Mouse (Mus musculus): ENCODE results near the gene Lrrc4c. TPM values are rescaled to one million over a fixed set of nuclear protein-coding genes. Genes with fewer than 3 reads are reported as not detected.

Gene Lrrc4c
- polyA plus RNA-seq, 1 experiment from 2014 or later = 0.58 TPM

GRCm38 (mm10) chr2:97165745-97166144 lies 847.8 kb downstream of the Lrrc4c start:
- H3K36me3 ChIP-seq (ENCODE audit: control insufficient read depth, insufficient read depth, low read length) = no peaks in the 10 kb centered on the region
- H3K4me2 ChIP-seq (replicated peaks; ENCODE audit: low read depth, low read length) = no peak overlapping the region
- no peak overlapping the region for H3K4me3 ChIP-seq (ENCODE audit: low read length)
- H3K4me1 ChIP-seq (ENCODE audit: control insufficient read depth, insufficient read depth, low read length) = no peaks in the 10 kb centered on the region
- no peaks in the 10 kb centered on the region for H3K9me3 ChIP-seq (ENCODE audit: control insufficient read depth, low read length)
- H3K27me3 ChIP-seq (ENCODE audit: control insufficient read depth, insufficient read depth, low read length) = no peaks in the 10 kb centered on the region
- no peak overlapping the region for H3K9ac ChIP-seq (ENCODE audit: low read depth, low read length)
- no peak overlapping the region for H3K27ac ChIP-seq (ENCODE audit: low read depth, low read length)
- 60% methylated on average over 2 of the region's 2 CpGs for WGBS
- ATAC-seq (ENCODE audit: low FRiP score, low TSS enrichment) = no peak

- H3K9ac ChIP-seq (ENCODE audit: low read depth, low read length) = no peak overlapping the region
- no peak overlapping the region for H3K4me2 ChIP-seq (replicated peaks; ENCODE audit: low read depth, low read length)
- H3K4me3 ChIP-seq (ENCODE audit: low read length) = no peak overlapping the region
- no peaks in the 10 kb centered on the region for H3K27me3 ChIP-seq (ENCODE audit: control insufficient read depth, insufficient read depth, low read length)
- peaks cover 3% of the 10 kb centered on the region; the same call in 1 of the 2 replicates for H3K4me1 ChIP-seq (ENCODE audit: control insufficient read depth, insufficient read depth, low read length)
- no peaks in the 10 kb centered on the region for H3K36me3 ChIP-seq (ENCODE audit: control insufficient read depth, insufficient read depth, low read length)
- WGBS = 67% methylated on average over 4 of the region's 4 CpGs
- no peak overlapping the region for H3K27ac ChIP-seq (ENCODE audit: low read depth, low read length)
- no peak for ATAC-seq (ENCODE audit: low FRiP score, low TSS enrichment)
- H3K9me3 ChIP-seq (ENCODE audit: control insufficient read depth, low read length) = no peaks in the 10 kb centered on the region
Measured at GRCm38 (mm10) chr2:97178399-97178798, 860.4 kb downstream of the Lrrc4c start.

GRCm38 (mm10) chr2:97196968-97197606 lies 879.1 kb downstream of the Lrrc4c start:
- Histone ChIP-seq H3K27ac (ENCODE audit: low read depth, low read length) (no peak overlapping the region), H3K9ac (ENCODE audit: low read depth, low read length) (no peak overlapping the region), H3K27me3 (ENCODE audit: control insufficient read depth, insufficient read depth, low read length) (no peaks in the 10 kb centered on the region), H3K9me3 (ENCODE audit: control insufficient read depth, low read length) (no peaks in the 10 kb centered on the region), H3K4me3 (ENCODE audit: low read length) (no peak overlapping the region), H3K36me3 (ENCODE audit: control insufficient read depth, insufficient read depth, low read length) (no peaks in the 10 kb centered on the region), H3K4me2 (replicated peaks; ENCODE audit: low read depth, low read length) (no peak overlapping the region), H3K4me1 (ENCODE audit: control insufficient read depth, insufficient read depth, low read length) (no peaks in the 10 kb centered on the region)
- 90% methylated on average over 4 of the region's 4 CpGs for WGBS
- ATAC-seq (ENCODE audit: low FRiP score, low TSS enrichment) = no peak

GRCm38 (mm10) chr2:97232966-97233365 lies 915.0 kb downstream of the Lrrc4c start:
- Histone ChIP-seq H3K4me3 (ENCODE audit: low read length) (no peak overlapping the region), H3K9ac (ENCODE audit: low read depth, low read length) (no peak overlapping the region), H3K27ac (ENCODE audit: low read depth, low read length) (no peak overlapping the region), H3K4me2 (replicated peaks; ENCODE audit: low read depth, low read length) (no peak overlapping the region), H3K4me1 (ENCODE audit: control insufficient read depth, insufficient read depth, low read length) (no peaks in the 10 kb centered on the region), H3K27me3 (ENCODE audit: control insufficient read depth, insufficient read depth, low read length) (no peaks in the 10 kb centered on the region), H3K36me3 (ENCODE audit: control insufficient read depth, insufficient read depth, low read length) (no peaks in the 10 kb centered on the region), H3K9me3 (ENCODE audit: control insufficient read depth, low read length) (no peaks in the 10 kb centered on the region)
- no peak for ATAC-seq (ENCODE audit: low FRiP score, low TSS enrichment)
- 83% methylated on average over 3 of the region's 3 CpGs for WGBS

- H3K4me2 ChIP-seq (replicated peaks; ENCODE audit: low read depth, low read length) = no peak overlapping the region
- no peak overlapping the region for H3K4me3 ChIP-seq (ENCODE audit: low read length)
- ATAC-seq (ENCODE audit: low FRiP score, low TSS enrichment) = no peak
- H3K36me3 ChIP-seq (ENCODE audit: control insufficient read depth, insufficient read depth, low read length) = no peaks in the 10 kb centered on the region
- no peaks in the 10 kb centered on the region for H3K27me3 ChIP-seq (ENCODE audit: control insufficient read depth, insufficient read depth, low read length)
- no peak overlapping the region for H3K9ac ChIP-seq (ENCODE audit: low read depth, low read length)
- no peaks in the 10 kb centered on the region for H3K9me3 ChIP-seq (ENCODE audit: control insufficient read depth, low read length)
- no peaks in the 10 kb centered on the region for H3K4me1 ChIP-seq (ENCODE audit: control insufficient read depth, insufficient read depth, low read length)
- H3K27ac ChIP-seq (ENCODE audit: low read depth, low read length) = no peak overlapping the region
- WGBS = 60% methylated on average over 1 of the region's 1 CpGs
Measured at GRCm38 (mm10) chr2:97234074-97234473, 916.1 kb downstream of the Lrrc4c start.

- Histone ChIP-seq H3K36me3 (ENCODE audit: control insufficient read depth, insufficient read depth, low read length) (no peaks in the 10 kb centered on the region), H3K9ac (ENCODE audit: low read depth, low read length) (no peak overlapping the region), H3K4me3 (ENCODE audit: low read length) (no peak overlapping the region), H3K27ac (ENCODE audit: low read depth, low read length) (no peak overlapping the region), H3K9me3 (ENCODE audit: control insufficient read depth, low read length) (no peaks in the 10 kb centered on the region), H3K4me2 (replicated peaks; ENCODE audit: low read depth, low read length) (no peak overlapping the region), H3K4me1 (ENCODE audit: control insufficient read depth, insufficient read depth, low read length) (no peaks in the 10 kb centered on the region), H3K27me3 (ENCODE audit: control insufficient read depth, insufficient read depth, low read length) (no peaks in the 10 kb centered on the region)
- ATAC-seq (ENCODE audit: low FRiP score, low TSS enrichment) = no peak
- WGBS = 62% methylated on average over 2 of the region's 2 CpGs
Measured at GRCm38 (mm10) chr2:97274651-97275050, 956.7 kb downstream of the Lrrc4c start.

GRCm38 (mm10) chr2:97284986-97285385 lies 967.0 kb downstream of the Lrrc4c start:
- H3K9ac ChIP-seq (ENCODE audit: low read depth, low read length) = no peak overlapping the region
- no peak overlapping the region for H3K4me3 ChIP-seq (ENCODE audit: low read length)
- no peaks in the 10 kb centered on the region for H3K27me3 ChIP-seq (ENCODE audit: control insufficient read depth, insufficient read depth, low read length)
- H3K4me1 ChIP-seq (ENCODE audit: control insufficient read depth, insufficient read depth, low read length) = no peaks in the 10 kb centered on the region
- H3K27ac ChIP-seq (ENCODE audit: low read depth, low read length) = no peak overlapping the region
- no peak overlapping the region for H3K4me2 ChIP-seq (replicated peaks; ENCODE audit: low read depth, low read length)
- H3K9me3 ChIP-seq (ENCODE audit: control insufficient read depth, low read length) = no peaks in the 10 kb centered on the region
- no peak for ATAC-seq (ENCODE audit: low FRiP score, low TSS enrichment)
- H3K36me3 ChIP-seq (ENCODE audit: control insufficient read depth, insufficient read depth, low read length) = no peaks in the 10 kb centered on the region

GRCm38 (mm10) chr2:97294216-97294615 lies 976.2 kb downstream of the Lrrc4c start:
- ATAC-seq (ENCODE audit: low FRiP score, low TSS enrichment) = no peak
- 87% methylated on average over 3 of the region's 3 CpGs for WGBS
- no peak overlapping the region for H3K4me2 ChIP-seq (replicated peaks; ENCODE audit: low read depth, low read length)
- no peaks in the 10 kb centered on the region for H3K27me3 ChIP-seq (ENCODE audit: control insufficient read depth, insufficient read depth, low read length)
- H3K4me3 ChIP-seq (ENCODE audit: low read length) = no peak overlapping the region
- H3K36me3 ChIP-seq (ENCODE audit: control insufficient read depth, insufficient read depth, low read length) = no peaks in the 10 kb centered on the region
- no peaks in the 10 kb centered on the region for H3K4me1 ChIP-seq (ENCODE audit: control insufficient read depth, insufficient read depth, low read length)
- H3K9ac ChIP-seq (ENCODE audit: low read depth, low read length) = no peak overlapping the region
- no peak overlapping the region for H3K27ac ChIP-seq (ENCODE audit: low read depth, low read length)
- H3K9me3 ChIP-seq (ENCODE audit: control insufficient read depth, low read length) = no peaks in the 10 kb centered on the region

- Histone ChIP-seq H3K9me3 (ENCODE audit: control insufficient read depth, low read length) (no peaks in the 10 kb centered on the region), H3K9ac (ENCODE audit: low read depth, low read length) (no peak overlapping the region), H3K4me2 (replicated peaks; ENCODE audit: low read depth, low read length) (no peak overlapping the region), H3K27ac (ENCODE audit: low read depth, low read length) (no peak overlapping the region), H3K36me3 (ENCODE audit: control insufficient read depth, insufficient read depth, low read length) (no peaks in the 10 kb centered on the region), H3K4me1 (ENCODE audit: control insufficient read depth, insufficient read depth, low read length) (no peaks in the 10 kb centered on the region), H3K4me3 (ENCODE audit: low read length) (no peak overlapping the region), H3K27me3 (ENCODE audit: control insufficient read depth, insufficient read depth, low read length) (no peaks in the 10 kb centered on the region)
- ATAC-seq (ENCODE audit: low FRiP score, low TSS enrichment) = no peak
- WGBS = 89% methylated on average over 2 of the region's 2 CpGs
Measured at GRCm38 (mm10) chr2:97299704-97300103, 981.7 kb downstream of the Lrrc4c start.
